In genomic region chr17:45394612-45395011, GRCm38 (mm10) we compare ENCODE assay signal across 21 mouse cellular contexts.
"Had no signal": no experiment of that assay in that cellular context is flagged by ENCODE, and none has a peak within 500 bp of the region (broad histone marks: within the 10 kb centered on the region; RNA-seq: fewer than 3 reads in every experiment).

No protein-coding gene starts in this region.

- H3K27ac ChIP-seq: limb, embryonic 10.5 days; limb, embryonic 13.5 days; liver, embryonic 12.5 days; liver, embryonic 15.5 days; neural tube, embryonic 12.5 days; neural tube, embryonic 15.5 days; stomach, postnatal 0 days had no signal

- H3K9me3 ChIP-seq: limb, embryonic 10.5 days; limb, embryonic 13.5 days; liver, embryonic 12.5 days; liver, embryonic 15.5 days; neural tube, embryonic 12.5 days; neural tube, embryonic 15.5 days had no signal

- H3K4me1 ChIP-seq: liver, embryonic 12.5 days; liver, embryonic 15.5 days; neural tube, embryonic 12.5 days had no signal

- H3K4me2 ChIP-seq: limb, embryonic 13.5 days; liver, embryonic 12.5 days; liver, embryonic 15.5 days; midbrain, embryonic 11.5 days; neural tube, embryonic 12.5 days; neural tube, embryonic 15.5 days had no signal

- DNase-seq: kidney, adult 9 months; kidney, postnatal 14 days; kidney, postnatal 4 days; liver; lung, adult 2 months; lung, postnatal 36 days; midbrain, embryonic 14.5 days; right cerebral cortex, adult 18-20 months; right cerebral cortex, postnatal 14 days; right cerebral cortex, postnatal 4 days; thymus, adult 2 months; thymus, postnatal 14 days; thymus, postnatal 4 days had no signal

- H3K9ac ChIP-seq: limb, embryonic 13.5 days; liver, embryonic 12.5 days; liver, embryonic 15.5 days; neural tube, embryonic 12.5 days; neural tube, embryonic 15.5 days had no signal

- ATAC-seq: liver, embryonic 12.5 days had no signal

- H3K27me3 ChIP-seq: liver, embryonic 12.5 days; liver, embryonic 15.5 days; neural tube, embryonic 12.5 days; neural tube, embryonic 15.5 days had no signal

- H3K4me3 ChIP-seq: limb, embryonic 10.5 days; limb, embryonic 13.5 days; liver, embryonic 12.5 days; liver, embryonic 15.5 days; neural tube, embryonic 12.5 days; neural tube, embryonic 15.5 days had no signal
